Mouse (Mus musculus): ENCODE results near the gene Nyap2.

Gene Nyap2

GRCm38 (mm10) chr1:81076831-81077664 lies at the start of gene Nyap2:
Nyap2 (plus strand) TSS chr1:81076950.
- DNase-seq = peak; percentile 83

- no peak for DNase-seq
These were observed 33.6 kb upstream of the Nyap2 start for GRCm38 (mm10) chr1:81042907-81043868.

- no peak for DNase-seq
These were observed 18.4 kb upstream of the Nyap2 start for GRCm38 (mm10) chr1:81058340-81058739.

DNA sequence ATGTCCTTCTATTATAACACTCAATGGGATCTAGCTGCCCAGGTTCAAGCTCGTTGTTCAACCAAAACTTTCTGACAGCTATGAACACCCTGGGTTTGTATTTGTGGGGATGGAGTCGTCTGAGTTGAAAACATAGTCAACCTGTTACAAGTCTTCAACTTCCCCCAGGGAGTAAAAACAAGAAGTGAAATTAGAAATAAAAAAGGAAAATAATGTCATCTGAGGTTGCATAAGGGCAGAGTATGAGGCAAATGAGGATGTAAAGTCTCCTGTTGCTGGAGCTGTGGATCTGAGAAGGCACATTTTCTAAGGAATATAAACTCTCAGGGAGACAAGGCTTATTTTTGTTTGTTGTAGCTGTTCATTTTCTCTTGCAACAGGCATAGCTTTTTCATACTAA lies 17.9 kb upstream of the Nyap2 start:
- no peak for DNase-seq

DNA sequence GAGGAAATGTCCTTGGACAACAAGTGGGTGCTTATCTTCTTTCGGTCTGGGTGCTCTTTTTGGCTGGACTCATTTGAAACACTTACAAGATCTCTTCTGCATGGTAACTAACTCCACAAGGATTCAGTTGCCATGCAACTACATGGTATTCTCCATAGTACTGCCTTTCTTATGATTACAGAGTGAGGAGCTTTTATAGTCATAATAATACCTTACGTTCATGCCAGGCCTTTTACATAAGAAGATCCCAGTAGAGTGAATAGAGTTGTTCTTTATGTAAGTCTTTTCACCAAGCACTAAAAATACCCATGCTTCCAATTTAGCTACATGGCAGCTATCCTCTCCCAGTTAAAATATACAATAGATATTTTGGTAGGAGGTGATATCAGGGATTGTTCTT lies 13.9 kb upstream of the Nyap2 start:
- no peak for DNase-seq

DNA sequence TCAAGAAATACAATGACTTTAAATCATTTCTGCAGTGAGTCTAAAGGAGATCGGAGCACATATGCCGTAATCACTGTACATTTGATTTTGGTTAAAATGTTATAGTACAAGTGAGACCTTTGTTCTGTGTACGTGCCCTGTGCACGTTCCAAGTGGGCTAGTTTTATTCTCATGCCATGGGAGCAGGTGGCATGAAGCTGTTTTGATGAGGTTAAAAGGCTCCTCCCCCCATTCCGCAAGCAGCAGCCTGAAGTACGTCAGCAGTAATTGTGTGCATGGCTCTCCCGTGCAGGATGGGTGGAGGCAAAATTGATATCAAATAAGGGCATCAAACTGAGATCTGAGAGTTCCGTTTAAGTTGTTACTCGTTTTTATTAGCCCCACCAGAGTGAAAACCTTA lies 491 bp upstream of the Nyap2 start:
- peak; percentile 79 for DNase-seq

DNA sequence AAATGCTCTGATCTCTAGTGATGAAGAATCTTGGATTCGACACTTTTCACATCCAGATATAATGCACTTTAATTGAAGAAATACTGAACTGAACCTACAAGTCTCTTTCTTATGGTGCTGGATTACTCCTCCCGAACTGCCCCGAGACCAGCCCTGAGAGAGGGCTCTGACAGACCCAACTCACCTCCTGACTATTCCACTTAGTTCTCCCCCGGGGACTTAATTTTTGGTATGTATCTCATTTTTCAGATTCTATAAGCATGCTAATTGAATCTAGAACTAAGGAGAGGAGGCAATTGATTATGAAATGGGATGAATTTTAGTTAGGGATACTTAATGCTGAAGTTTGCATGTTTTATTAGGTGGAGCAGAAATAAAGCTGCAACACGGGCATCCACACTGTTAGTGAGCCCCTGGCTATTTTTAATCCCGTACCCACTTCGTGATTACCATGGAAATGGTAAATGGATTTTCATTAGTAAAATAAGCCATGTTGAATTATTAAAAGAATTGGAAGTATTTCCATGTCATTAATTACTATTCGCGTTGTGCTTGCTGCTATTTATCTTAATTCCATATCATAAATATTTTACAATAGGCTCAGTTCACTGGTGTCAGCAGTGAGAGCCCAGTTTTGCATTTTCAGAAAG lies 1.0 kb downstream of the Nyap2 start:
- peak; percentile 20 for DNase-seq

GRCm38 (mm10) chr1:81087485-81087884 lies 10.7 kb downstream of the Nyap2 start:
- DNase-seq = peak; percentile 42

DNA sequence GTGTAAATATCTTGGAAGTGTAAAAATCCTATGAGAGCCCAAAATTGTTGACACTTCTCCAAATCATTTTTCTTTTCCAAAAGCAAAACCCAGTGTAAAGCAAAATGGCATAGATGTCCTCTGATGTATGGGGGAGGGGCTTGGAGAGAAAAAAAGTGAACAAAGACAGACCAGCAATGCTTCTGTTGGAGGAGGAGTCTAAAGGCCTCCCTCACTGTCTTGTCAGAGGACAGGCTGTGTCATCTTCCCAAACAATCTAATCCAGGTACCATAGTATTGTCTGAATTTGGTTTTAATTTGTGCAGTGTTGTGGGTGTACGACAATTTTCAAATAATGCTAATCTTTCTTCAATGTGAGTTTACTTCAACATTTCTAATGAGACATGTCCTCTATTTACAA lies 13.7 kb downstream of the Nyap2 start:
- no peak for DNase-seq

DNA sequence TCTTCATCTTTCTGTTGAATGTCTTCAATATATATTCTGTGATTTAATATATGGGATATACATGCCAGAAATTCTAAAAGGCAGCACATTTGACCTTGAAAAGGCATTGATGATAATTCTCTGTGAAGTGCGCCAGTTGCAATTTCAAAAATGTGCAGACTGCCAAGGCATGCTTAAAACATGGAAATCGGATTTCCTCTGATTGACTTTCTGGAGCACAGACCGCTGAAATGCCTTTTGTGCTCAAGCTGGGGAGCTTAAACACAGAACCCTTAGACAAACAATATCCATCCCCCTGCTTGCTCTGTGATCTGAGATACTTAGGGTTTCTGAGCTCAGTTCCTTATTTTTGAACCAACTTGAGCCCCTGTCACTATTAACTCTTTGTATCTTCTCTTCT lies 14.2 kb downstream of the Nyap2 start:
- DNase-seq = no peak

GRCm38 (mm10) chr1:81092056-81092455 lies 15.3 kb downstream of the Nyap2 start:
- DNase-seq = no peak

DNA sequence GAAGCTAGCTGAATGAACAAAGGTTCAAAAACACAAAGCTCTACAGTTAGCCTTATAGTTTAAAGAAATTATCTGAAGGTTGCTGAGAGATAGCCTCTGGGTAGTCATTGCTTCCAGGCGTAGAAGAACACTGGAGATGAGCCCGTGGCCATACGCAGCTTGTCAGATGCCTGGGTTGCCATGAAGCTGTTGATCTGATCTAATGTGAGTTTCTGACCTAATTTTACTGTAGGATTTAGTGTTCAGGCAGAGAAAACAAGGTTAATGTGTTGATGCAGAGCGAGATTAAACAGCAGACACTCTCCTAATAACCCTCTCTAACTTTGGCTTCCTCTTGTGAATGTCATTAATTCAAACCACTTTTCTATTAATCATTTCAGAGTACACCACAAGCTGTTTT lies 16.1 kb downstream of the Nyap2 start:
- peak; percentile 28 for DNase-seq

GRCm38 (mm10) chr1:81098950-81099349 lies 22.2 kb downstream of the Nyap2 start:
- no peak for DNase-seq

- DNase-seq = no peak
These were observed 25.0 kb downstream of the Nyap2 start for GRCm38 (mm10) chr1:81101749-81102148.

DNA sequence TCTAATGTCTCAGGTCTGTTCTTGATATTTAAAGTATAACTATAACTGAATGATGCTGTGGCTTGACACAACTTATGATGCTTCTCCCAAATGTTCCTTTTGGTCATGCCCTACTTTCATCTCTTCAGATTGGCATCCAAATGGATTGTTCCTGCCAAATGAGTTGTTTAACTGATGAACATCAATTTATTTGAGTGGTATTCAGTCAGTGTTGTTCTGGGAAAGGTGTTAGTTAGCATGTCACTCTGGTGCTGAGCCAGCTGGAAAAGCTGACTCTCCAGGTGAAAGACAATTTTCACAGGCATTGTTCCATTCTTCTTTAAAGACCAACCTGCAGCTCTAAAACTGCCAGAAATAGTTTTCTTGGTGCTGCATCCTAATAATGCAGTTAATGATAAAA lies 43.0 kb downstream of the Nyap2 start:
- DNase-seq = peak; percentile 59

DNA sequence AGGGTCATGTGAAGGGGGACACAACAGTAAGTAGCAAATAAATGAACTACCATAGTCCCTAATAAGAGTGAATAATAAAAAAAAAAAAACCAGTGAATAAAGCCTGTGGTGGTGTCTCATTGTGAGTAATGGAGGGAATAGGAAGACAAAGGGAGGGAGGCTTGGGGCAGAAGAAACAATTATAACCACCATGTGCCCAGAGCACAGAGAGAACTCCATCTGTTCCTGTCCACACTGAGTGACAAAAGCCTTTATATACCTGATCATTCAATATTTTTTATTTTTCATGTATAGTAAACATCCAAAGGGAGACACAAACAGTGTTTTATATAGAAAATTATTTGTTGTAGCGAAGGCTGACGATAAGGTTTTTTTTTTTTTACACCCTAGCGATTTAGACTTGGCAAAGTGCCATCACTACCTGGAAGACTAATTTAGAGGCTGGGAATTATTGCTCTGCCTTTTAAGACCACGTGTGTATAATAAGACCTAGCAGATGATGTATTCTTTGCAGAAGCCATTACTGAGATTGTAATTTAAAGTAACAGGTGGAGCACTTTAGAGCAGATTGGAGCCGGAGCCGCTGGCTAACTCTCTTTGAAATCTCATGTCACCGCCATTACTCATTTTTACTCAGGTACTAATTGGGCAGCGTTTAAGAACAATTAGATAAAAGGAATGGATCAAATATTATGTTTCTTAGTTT lies 55.4 kb downstream of the Nyap2 start:
- peak; percentile 30 for DNase-seq

GRCm38 (mm10) chr1:81143855-81144254 lies 67.1 kb downstream of the Nyap2 start:
- DNase-seq = no peak

GRCm38 (mm10) chr1:81145576-81145975 lies 68.8 kb downstream of the Nyap2 start:
- DNase-seq = peak; percentile 16

DNA sequence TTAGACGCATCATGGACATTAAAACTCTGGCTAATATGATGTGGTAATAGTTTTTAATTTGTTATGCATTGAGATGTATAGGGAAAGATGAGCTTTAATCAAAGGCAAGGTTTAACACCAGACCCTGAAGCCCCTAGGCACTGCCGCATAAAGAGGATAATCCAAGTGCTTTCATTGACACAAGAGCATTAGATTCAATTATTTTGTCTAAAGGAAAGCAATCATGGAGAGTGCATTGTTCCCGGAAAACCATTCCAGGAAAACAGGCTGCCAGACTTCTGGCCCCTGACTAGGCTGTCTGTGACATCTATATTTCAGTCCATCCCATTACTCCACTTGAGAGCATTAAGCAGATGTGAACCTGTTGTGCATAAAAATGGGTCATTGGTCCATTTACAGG lies 92.5 kb downstream of the Nyap2 start:
- DNase-seq = no peak

DNA sequence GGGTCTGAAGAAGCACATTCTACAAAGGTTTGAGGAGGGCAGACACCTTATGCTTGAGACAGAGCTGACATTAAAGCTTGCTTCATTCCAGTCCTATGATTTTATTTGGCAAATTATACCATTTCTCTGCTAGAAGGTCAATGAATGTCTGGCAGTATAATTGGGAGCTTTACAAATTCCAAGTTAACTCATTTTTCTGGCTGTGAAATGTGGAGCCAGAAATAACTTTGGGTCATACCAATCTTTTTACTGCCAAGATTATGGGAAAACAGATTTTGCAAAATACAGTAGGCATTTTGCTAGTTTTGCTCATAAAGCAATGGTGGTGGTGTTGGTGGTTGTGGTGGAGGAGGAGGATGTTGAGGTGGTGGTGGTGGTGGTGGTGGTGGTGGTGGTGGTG lies 96.0 kb downstream of the Nyap2 start:
- no peak for DNase-seq

GRCm38 (mm10) chr1:81173303-81173702 lies 96.6 kb downstream of the Nyap2 start:
- DNase-seq = no peak

- no peak for DNase-seq
These were observed 103.0 kb downstream of the Nyap2 start for GRCm38 (mm10) chr1:81179725-81180124.

GRCm38 (mm10) chr1:81180686-81181085 lies 103.9 kb downstream of the Nyap2 start:
- no peak for DNase-seq

Measured in cerebellum, adult 9-11 months (tissue).